Mouse (Mus musculus): ENCODE data around the gene Klk7. TPM values are rescaled to one million over a fixed set of nuclear protein-coding genes. Genes with fewer than 3 reads are reported as not detected.

Gene Klk7
- polyA plus RNA-seq, 1 experiment from 2014 or later, result 1.4 TPM

DNA sequence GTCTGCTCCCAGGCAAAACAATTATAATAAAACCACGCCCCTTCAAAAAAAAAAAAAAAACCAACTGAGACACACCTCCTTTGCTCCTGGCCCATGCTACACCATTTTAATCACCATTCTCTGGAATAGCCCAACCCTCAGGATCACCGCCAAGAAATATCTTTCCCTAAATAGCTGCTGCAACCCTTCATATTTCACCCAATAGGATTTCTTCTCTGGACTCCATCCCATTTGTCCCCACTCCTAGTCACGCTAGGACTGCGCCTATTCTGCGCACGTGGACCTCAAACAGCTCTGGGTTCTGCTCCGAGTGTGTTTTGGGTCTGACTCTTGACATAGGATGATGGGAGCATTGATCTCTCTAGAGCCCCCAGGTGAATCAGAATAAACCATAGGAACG is 14.7 kb upstream of the Klk7 start:
- no peak for DNase-seq (ENCODE audit: low spot score)

DNA sequence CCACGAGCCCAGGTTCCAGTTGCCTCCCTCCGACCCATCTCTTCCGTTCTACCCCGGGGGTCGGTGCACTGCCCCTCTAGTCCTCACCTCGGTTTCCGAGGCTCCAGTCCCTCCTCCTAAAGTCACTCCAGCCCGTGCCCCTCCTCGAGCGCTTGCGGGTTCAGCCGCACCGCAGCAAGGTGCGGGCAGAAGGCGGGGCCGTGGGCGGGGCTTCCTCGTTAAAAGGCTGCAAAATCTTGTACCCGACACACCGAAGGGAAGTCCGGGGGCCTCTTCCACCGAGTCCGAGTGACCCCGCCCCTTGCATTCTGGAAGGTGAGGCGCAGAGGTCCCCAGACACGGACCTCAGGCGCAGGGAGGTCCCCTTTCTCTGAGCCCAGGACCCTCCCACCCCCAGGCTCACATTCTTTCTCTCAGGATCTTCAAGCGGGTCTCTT is 13.7 kb upstream of the Klk7 start, which contains the start of gene Klk8:
Gene Klk8 (plus strand): TSS at position 245 of the 437 bp plus-strand sequence.
- DNase-seq (ENCODE audit: low spot score), result peak; percentile 29

DNA sequence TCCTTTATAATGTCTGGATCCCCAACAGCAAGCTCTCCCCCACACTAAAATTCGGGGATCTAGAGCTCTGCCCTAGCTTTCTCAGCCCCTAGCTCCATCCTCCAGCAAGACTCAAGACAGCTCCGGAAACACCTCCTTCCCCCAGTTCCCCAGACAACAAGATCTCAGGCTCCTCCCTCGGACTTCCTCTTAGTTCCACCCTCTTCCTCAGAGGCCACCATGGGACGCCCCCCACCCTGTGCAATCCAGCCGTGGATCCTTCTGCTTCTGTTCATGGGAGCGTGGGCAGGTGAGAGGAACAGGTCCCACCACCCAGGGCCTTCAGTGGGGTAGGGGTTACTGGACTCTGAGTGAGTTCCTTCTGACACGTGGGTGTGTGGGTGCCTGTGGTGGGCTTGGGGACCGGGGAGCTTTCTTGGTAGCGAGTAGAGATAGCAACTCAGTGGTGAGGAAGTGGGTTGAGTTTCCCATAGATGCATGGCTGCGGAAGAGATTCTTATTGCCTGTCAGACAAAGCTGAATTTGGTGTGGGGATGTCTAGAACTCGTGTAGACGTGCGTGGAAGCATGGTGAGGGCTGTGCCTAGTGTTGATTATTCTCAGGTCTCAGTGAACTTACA is 13.1 kb upstream of the Klk7 start:
- DNase-seq (ENCODE audit: low spot score), result peak; percentile 54

DNA sequence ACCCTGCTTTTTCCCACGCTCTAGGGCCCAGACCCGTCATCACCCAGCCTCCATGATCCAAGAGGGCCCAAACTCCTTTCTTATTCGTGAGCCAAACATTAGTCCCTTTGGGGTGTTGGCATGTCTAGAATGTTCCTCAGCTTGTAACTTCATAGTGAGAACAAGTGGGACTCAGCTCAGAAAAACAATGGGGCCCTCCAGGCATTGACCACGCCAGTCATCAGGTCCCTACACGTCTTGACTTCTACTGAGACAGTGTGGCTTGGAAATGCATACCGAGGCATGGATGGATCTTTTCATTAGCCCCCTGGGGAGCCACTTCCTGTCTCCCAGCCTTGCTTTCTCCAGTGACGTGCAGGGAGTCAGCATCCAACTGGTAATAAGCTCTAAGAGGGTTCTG is 11.2 kb upstream of the Klk7 start:
- DNase-seq (ENCODE audit: low spot score), result no peak

DNA sequence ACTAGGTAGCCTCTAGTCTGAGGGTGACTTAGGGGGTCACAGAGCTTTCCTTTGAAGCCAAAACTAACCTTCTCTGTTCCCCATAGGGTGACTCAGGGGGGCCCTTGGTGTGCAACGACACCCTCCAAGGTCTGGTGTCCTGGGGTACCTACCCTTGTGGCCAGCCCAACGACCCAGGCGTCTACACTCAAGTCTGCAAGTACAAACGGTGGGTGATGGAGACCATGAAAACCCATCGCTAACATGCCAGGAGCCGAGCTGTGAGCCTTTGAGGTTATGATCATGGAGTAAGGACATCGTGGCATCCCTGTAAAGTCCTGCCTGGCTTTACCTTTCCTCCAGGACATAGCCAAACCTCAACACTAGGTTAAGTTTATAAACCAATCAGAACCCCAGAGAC is 4.1 kb downstream of the Klk7 start:
- no peak for DNase-seq (ENCODE audit: low spot score)

DNA sequence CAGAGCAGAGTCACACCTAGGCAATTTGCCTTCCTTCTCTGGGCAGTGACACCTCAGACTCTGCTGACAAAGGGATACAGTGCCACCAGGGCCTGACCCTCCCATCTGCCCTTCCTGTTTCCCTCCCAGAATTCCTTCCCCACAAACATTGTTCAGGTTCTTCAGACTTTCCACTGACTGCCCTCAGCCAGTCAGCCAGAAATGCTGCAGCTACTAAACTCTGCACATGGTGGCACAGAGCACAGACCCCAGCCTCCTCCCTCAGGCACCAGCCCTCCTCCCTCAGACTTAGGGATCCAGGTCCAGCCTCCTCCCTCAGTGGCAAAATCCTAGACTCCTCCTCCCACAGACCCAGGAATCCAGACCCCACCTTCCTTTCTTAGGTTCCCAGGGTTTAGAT is 5.7 kb downstream of the Klk7 start:
- no peak for DNase-seq (ENCODE audit: low spot score)

DNA sequence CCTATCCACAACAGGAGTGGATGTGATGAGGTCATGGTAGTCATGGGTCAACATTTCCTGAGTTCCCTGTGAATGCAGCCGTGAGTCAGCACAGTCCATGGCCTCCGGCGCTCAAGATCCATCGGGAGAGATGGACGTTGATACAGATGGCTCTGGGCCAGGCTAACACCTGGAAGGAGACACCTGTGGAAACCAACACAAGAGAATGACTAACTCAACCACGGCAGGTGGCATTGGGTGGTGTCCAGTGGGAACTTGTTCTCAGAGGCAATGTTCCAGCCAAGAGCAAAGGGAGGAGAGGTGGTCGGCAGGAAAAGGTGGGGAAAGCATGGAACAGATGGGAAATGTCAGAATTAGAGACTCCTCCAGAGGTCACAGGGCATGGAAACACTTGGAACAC is 10.5 kb downstream of the Klk7 start:
- DNase-seq (ENCODE audit: low spot score), result no peak

DNA sequence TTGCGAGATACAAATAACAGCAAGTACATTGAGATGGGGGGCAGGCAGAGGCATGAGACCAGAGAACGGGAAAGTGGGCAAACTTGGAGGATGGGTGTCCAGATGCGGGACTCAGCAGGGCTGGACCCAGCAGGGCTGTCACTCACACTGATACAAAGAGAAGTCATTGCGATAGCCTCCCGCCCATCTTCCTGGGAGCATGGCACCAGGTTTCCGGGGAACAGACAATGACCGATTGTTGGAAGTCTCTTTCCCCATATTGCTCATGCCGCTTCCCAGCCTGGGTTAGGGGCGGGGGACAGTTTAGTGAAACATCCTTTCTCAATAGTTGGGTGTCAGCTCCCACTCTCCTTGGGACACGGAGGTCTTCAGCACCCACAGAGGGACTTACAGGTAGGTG is 13.1 kb downstream of the Klk7 start, which contains the start of gene Klk6:
Gene Klk6 (plus strand): TSS at position 301 of the 400 bp plus-strand sequence.
- DNase-seq (ENCODE audit: low spot score), result no peak

DNA sequence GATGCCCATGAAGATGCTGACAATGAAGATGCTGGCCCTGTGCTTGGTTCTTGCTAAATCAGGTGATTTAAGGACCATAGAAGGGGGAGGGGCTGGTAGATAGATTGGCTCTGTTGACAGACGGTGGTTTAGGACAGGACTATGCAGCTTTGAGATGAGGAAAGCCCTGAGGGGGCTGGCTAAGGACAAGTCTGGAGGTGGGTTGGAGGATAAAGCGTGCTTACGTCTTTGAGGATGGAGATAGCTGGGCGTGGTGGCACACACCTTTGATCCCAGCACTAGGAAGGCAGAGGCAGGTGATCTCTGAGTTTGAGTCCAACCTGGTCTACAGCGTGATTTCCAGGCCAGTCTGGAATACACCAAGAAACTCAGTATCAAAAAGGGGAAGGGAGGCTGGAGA is 15.0 kb downstream of the Klk7 start:
- DNase-seq (ENCODE audit: low spot score), result no peak

DNA sequence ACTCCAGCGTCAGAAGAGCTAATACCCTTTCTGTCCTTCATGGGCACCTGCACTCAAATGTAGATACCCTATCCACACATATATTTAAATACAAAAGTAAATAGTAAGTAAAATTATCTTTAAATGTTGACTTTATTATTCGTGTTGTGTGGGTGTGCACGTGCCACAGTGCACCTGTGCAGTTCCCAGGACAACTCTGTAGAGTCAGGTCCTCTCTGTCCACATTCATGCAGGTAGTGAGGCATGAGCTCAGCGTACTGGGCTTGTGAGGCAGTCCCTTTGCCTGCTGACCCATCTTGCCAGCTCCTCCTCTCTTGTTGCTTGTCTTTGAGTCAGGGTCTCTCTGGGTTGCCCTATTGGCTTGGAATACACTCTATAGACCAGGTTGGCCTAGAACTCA is 16.6 kb downstream of the Klk7 start:
- no peak for DNase-seq (ENCODE audit: low spot score)

DNA sequence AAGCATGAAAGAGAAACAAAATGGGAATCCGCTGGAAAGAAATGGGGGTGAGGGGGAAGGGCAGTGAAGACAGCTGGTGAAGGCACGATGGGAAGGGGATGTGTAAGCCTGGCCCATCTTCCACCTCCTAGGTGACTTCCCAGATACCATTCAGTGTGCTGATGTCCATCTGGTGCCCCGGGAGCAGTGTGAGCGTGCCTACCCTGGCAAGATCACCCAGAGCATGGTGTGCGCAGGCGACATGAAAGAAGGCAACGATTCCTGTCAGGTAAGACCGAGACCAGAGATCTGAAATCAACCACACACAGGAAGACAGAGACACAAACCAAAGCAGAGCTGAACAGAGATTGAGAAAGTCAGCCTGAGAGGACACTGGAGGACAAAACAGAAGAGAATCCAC is 17.9 kb downstream of the Klk7 start:
- no peak for DNase-seq (ENCODE audit: low spot score)

DNA sequence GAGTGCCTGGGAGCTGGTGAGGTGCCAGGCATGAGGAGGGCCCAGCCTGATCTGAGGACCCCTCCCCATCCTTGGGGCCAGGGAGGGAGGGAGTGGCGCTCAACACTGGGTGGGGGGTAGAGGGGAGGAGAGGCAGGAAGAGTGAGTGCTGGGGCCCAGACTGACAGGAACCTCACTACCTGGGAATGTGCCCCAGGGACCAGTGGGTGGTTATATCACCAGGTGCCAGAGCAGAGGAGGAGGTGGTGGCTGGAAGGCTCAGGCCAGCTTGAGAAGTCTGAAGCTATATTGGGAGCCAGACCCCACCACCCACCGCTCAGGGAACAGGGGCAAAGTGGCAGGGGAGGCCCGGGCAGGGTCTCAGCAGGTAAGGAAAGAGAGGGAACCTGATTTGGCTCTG is 30.6 kb downstream of the Klk7 start, which contains the start of gene Klk5:
Gene Klk5 (plus strand): TSS at position 271 of the 400 bp plus-strand sequence.
- no peak for DNase-seq (ENCODE audit: low spot score)

DNA sequence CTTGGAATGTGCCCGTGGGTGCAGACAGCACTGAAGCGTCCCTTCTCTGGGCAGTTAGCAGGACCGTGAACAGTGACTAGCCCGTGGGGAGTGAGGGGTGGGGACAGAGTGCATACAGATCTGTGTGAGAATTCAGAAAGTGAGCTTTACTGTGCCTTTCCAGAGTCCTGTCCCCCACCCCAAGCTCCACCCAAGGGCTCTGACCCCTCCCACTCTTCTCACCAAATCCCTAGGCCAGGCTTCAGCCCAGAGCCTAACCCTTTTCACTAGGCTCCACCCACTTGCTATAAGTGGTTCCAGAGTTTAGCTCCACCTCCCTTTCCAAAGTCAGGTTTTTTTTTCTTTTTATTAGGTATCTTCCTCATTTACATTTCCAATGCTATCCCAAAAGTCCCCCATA is 32.7 kb downstream of the Klk7 start:
- DNase-seq (ENCODE audit: low spot score), result no peak

DNA sequence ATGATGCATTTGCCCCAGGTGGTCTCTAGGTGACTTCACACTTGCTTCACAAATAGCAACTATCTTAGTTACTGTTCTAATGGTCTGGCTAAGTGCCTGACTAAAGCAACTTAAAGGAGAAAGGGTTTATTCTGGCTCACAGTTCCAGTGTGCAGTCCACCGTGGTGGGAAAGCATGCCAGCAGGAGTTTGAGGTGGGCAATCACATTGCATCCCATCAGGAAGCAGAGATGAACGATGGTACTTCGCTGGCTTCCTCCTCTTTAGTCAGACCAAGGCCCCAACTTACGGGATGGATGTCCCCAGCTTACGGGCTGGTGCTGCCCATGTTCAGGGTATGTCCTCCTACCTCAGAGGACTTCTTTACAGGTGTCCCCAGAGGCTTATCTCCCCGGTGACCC is 40.5 kb downstream of the Klk7 start:
- no peak for DNase-seq (ENCODE audit: low spot score)

DNA sequence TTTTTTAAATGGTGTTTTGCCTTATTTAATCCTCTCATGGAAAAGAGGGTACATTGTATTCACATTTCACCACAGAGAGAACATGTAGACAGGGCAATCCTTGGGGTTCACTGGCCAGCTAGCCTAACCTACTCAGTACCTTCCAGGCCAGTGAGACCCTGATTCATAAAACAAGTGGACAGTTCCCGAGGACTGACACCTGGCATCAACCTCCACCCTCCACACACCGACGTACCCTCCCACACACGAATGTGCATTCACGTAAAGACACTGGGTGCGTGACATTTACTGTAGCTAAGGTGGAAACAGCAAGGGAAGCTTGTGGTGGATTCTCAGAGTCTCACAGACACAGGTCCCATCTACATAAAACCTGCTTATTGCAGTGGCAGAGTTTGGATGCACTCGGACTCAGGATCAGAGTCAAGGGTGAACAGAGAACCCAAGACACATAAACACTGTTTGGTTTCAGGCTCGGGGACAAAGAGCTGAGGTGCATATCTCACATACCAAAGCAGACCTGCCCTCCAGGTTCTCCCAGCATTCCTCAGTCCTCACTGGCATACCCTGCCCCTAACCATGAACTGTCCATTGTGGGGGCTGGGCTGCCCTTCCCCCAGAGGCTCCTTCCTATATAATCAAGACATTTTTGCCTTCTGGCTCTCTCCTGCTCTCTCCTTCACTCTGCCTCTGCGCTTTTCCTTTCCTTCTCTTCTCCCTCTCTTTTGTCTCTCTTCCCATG is 43.7 kb downstream of the Klk7 start:
- DNase-seq (ENCODE audit: low spot score), result no peak

DNA sequence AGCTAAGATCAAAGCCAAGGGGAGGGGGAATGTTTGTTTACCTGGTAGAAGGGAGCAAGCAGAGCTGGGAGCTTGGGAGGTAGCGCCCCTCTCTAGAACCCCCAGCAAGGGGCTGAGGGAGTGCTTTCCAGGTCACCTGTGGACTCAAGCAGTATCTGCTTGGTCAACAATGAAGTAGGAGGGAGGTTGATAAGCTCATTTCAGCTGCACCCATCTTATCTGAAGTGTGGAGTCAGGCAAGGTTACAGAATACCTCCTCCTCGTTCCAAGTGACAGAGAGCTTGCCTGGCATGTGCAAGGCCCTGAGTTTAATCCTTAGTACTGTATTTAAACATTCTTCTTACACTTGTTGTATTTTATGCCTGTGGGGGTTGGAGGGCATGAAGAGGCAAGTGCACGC is 44.6 kb downstream of the Klk7 start:
- no peak for DNase-seq (ENCODE audit: low spot score)

DNA sequence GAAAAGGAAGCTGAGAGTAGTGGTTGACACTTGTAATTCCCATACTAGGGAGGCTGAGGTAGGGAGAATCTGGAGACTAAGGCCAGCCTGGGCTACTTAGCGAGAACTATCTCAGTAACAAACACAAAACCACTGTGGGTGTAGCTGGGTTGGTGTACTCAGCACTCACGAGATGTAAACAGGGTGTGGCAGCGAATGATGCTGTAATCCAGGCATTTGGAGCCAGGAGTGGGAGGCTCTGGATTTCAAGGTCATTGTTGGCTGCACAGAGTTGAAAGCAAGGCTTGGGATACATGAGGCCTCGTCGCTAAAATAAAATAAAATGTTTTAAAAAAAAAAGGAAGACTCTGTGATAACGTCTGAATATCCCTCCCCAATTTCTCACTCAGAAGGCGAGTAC is 45.2 kb downstream of the Klk7 start:
- no peak for DNase-seq (ENCODE audit: low spot score)

DNA sequence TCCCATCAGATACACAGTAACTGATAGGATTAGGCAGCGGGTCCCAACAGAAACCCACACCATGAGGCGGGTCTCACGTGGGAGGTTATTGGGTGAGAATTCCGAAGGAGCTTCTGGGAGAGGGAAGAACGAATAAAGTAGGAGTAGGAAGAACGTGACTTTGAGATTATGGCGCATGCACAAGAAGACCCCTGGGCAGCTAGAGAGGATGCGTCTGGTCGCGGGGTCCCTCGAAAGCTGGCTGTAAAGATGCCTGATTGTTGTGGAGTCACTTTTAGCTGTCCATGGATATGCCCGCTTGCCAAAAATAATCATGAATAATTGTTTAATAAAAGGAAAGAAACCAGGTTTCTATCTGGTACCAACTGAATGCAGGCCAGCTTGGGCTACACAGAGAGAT is 46.4 kb downstream of the Klk7 start:
- DNase-seq (ENCODE audit: low spot score), result no peak

DNA sequence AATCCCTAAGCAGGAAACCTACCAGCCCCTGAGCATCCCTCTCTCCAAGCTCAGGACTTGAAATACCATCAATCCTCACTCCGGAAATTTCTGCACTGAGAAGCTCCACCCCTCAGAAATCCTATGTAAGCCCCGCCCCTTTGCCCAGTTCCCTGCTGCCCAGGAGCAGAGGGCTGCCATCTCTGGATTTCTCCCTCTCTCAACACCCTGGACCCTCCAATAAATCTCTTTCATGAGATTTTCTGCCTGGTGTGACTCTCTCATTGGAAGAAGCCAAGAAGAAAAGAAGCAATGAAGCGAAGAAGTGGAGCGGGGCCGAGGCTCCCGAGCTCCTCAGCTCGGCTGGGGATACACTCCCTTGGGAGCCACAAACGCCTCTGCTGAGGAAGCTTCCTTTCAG is 49.3 kb downstream of the Klk7 start:
- DNase-seq (ENCODE audit: low spot score), result no peak
